Mouse (Mus musculus) gonadal fat pad, adult 2 months (tissue): ENCODE measurements around the gene Glp2r. TPM values are rescaled to one million over a fixed set of nuclear protein-coding genes. Genes with fewer than 3 reads are reported as not detected.

Source experiments
- DNase-seq: peaks from one replicate; pipeline ENCODE4 v3.0.0-alpha.2; 2012; ENCODE audit warnings: low read depth
- polyA plus RNA-seq: library from polyadenylated mRNA; depleted of rRNA; stranded (reverse); fragments of >200 nt; gene quantifications from 2 replicates; pipeline ENCODE4 v1.2.3, GENCODE M21; 2012

Gene Glp2r
- polyA plus RNA-seq, 1 experiment, result 0.07 TPM

DNA sequence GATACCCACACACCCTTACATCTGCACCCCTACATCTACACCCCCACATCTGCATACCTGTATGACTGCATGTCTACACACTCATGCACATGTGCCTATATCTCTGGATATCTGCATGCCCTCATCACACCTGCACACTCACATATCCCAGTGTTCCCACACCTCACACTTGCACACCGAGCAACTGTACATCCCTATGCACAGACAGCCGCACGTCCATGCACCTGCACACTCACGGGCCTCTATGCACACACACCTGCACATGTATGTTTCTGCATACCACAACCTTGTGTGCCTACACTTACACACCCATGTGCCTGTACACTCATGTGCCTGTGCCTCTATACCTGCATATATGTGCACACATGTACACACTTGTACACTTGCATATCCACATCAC is 107.5 kb downstream of the Glp2r start:
- no peak for DNase-seq

DNA sequence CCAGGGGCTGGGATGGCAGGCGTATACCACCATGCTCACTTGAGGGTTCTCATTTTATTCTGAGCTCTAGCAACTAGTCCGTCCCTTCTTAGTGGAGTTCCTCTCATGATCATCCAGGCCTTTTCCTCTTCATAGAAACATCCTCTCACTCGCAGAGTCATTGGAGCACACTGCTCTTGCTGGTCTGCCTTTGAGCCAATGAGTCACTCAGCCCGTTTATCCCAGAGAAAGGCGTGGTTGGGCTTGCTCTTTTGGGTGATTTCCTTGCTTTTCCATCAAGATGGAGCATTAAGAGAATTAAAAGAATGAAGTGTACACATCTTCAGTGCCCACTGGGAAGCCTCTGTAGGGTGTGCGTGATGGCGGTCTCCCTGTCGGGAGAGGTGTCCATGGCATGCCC is 109.5 kb downstream of the Glp2r start:
- DNase-seq, result no peak

- no peak for DNase-seq
These were observed 113.1 kb downstream of the Glp2r start for GRCm38 (mm10) chr11:67657685-67658382.

DNA sequence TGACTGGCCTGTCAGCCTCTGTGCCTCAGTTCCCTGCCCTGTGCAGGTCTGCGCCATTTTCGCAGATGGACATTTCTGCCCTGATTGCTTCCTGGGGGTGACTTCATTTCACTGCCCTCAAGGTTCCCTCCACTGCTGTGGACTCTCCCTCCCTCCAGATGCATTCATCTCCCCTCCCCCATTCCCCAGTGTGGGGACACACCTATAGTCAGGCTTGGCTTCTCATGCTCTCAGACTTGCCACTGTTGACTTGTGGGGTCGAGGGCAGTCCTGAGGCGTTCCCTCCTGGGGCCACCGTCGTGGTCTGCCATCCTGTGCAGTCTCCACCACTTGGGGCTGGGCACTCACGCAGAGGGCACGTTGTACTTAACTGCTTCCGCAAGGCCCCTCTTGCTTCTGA is 114.1 kb downstream of the Glp2r start:
- DNase-seq, result no peak

- DNase-seq, result no peak
These were observed 114.6 kb downstream of the Glp2r start for GRCm38 (mm10) chr11:67656366-67656765.

- DNase-seq, result no peak
These were observed 115.6 kb downstream of the Glp2r start for GRCm38 (mm10) chr11:67655236-67655959.

GRCm38 (mm10) chr11:67654514-67654913 is 116.4 kb downstream of the Glp2r start:
- DNase-seq, result no peak

DNA sequence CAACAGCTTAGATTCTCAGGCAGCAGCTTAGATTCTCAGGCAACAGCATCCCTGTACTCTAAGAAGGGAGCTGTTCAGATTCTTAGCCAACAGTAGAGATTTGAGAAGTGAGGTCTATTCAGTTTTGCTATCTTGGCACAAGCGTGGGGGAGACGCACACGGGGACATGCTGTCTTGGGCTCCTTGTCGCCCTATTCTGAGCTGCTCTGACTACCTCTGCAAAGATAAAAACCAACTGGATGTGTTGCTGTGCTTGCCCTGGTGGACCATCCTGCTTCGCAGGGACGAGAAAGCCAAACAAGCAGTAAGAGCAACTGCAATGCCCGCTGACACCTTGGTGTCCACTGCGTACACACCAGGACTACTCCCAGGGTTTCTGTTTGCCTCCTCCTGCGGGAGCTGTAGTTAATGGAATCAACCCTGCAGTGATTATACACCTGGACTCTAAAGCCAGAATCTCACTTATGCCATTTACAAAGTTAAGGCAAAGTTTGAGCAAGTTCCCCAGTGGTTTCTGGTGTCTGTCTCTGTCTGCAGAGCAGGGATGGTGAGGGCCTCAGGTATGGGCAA is 117.3 kb downstream of the Glp2r start:
- no peak for DNase-seq

DNA sequence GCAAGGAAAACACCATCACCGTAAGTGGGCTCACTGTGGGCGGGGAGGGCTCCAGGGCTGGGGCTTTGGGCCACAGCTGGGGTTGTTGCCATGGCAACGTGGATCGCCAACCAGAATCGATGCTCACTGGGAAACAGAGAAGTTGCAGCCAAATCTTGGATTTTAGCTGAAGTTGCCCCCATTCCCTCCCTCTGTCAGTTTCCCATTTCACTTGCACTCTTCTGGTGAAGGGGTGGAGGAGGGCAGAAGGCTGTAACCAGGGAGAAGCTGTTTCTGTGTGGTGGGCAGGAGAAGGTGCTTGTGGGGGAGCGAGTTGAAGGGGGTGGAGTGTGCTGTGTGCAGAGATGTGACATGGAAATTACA is 118.1 kb downstream of the Glp2r start:
- no peak for DNase-seq

DNA sequence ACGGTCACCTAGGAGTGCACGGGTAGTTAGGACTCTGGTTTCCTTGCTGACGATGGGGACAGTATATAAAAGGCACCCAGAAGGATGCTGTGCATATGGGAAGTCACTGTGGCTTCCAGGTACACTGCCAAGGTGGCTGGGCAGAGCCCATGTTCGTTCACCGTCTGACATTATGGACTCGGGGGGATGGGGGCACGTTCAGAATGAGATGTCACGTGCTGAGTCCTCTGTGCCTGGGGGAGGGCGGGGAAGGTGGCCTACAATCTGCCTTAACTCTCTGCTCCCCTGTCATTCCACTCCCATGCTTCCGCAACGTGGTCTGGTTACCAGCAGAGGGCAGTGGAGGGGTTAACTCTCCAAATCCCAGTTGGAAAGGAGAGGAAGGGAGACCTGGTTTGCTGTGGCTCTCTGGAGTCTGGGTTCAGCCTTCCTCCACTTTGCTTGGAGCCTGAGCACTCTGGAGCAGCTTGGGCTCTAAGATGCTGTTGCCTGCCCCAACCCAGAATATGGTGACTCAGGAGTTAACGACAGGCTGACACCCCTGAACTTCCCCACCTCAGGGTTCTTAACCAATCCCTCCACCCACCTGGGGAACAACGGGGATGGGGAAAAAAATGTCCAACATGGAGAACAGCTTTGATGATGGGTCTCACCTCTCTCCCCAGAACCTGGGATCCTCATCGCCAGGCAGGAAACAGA is 118.6 kb downstream of the Glp2r start:
- DNase-seq, result no peak

- no peak for DNase-seq
These were observed 119.2 kb downstream of the Glp2r start for GRCm38 (mm10) chr11:67651731-67652130.

- DNase-seq, result no peak
These were observed 120.8 kb downstream of the Glp2r start for GRCm38 (mm10) chr11:67649971-67650707.

DNA sequence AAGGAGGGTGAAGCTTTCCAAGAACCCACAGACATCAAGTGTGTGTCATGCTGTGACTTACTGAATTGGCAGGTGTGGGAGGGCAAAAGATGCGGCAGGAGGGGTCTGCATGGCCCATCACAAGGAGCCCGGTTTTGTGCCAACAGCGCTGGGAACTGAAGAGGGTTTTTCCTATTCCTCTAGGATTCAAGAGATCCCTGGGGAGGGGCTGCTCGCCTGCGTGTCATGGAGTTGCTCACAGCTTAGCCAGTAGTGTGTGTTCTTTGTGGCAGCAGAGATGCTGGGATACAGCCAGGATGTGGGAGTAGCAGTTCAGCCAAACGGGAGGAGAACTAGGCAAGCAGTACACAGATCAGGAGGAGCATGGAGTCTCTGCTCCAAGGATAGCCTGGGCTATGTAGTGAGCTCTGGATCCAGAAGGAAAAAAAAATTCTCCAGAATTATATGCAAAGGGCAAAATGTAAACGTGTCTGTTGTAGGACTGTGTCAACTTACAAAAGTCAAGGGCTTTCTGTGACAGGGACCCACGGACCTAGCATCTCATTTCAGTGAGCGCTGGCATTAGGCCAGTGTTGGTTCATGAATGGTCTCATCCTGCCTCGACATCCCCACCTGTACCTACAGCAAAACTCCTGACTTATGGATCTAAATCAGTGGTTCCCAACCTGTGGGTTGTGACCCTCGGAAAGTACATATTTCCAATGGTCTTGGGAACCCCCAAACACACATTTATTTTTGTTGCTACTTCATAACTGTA is 122.1 kb downstream of the Glp2r start:
- DNase-seq, result no peak

- DNase-seq, result no peak
These were observed 123.2 kb downstream of the Glp2r start for GRCm38 (mm10) chr11:67647745-67648144.

- DNase-seq, result no peak
These were observed 126.3 kb downstream of the Glp2r start for GRCm38 (mm10) chr11:67644632-67645149.

DNA sequence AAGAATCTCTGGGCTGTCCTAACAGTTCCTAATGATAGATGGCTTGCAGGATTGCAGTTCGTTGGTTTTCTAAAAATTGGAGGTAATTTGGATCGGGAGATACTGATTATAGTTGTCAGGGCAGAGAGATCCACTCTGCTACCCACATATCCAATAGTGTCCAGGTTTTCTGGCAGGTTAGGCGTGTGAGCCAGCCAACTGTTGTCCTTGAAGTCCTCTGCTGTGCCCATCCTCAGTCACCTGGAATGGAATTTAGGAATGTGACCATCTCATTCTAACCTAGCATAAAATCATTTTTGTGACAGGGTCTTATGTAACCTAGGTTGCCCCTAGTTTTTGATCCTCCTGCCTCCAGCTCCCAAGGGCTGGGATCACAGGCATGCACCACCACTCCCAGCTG is 127.5 kb downstream of the Glp2r start:
- no peak for DNase-seq

DNA sequence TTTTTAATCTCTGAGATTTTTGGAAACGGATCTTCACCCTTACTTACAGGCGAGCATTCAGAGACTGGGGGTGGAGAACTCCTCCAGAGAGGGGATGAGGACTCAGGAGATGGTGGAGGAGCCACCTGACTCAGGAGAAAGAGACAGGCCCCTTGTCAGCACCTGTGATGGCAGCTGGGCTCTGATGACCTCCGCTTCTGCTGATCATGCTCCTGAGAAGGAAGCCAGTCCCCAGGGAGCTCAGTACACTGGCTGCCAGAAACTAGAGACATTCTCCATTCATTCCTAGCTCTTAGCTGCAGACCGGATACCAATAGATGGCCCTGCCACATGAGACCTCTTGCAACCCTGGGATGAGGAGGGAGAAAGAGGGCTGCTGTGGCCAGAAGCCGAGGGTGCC is 128.1 kb downstream of the Glp2r start:
- DNase-seq, result no peak

DNA sequence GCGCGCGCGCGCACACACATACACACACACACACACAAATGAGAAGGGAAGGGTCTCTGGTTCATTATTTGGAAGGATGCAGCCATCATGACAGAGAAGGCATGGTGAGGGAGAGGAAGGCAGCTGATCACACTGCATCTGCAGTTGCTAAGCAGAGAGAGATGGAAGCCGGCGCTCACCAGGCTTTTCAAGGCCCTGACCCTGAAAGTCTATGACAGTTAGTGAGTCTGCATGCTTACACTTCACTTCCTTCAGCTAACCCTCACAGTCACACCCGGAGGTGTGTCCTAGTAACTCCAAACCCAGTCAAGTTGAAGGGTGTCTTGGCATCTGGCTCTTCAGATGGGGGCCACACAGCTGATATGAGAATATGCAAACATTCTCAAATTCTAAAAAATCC is 128.5 kb downstream of the Glp2r start:
- no peak for DNase-seq

- no peak for DNase-seq
These were observed 130.7 kb downstream of the Glp2r start for GRCm38 (mm10) chr11:67640299-67640698.

DNA sequence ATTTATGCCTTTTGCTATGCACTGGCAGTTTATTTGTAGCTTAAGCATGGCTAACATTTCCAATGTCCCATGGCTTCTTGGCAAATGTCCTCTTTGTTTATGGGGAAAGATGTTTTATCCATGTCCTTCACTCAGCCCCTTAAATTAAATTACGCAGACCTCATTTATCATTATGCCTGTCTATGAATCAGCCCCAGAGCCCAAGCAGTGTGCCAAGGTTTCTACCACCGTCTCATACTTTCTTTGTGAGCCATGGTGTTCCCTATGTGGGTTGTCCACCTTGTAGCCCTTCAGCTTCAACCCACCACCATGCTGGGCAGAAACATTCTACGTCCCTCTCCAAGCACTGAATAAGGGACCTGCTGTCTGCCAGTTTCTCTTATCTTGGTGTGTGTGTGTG is 132.6 kb downstream of the Glp2r start:
- DNase-seq, result no peak
